Mouse (Mus musculus): Measurements from ENCODE around the gene Gm39566.
"Not testable (repeated sequence)": the region's sequence is repeated elsewhere in the genome, so short reads cannot be mapped to it uniquely, and the experiment has no call there.

Gm39566 gene

DNA sequence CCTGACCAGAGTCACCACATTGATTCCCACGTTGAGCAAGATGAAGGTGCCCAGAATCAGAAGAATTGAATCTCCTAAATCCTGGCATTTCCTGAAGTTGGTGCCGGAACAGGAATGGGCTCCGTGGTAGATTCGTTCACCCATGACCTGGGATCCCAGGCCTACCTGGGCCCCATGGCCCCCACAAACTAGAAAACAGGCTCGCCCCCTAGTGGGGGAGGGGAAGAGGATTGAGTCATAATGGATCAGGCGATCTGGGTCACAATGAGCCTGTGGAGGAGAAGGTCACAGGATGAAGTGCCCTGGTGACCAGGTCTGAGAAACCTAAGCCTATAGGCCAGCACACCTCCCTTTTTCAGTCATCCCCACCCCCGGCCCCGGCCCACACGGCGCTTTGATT, at the start of gene Gm39566:
Gm39566 (minus strand) TSS at position 144 of the 400 bp plus-strand sequence.
- in situ Hi-C loops (cut with MboI): no loop called here

DNA sequence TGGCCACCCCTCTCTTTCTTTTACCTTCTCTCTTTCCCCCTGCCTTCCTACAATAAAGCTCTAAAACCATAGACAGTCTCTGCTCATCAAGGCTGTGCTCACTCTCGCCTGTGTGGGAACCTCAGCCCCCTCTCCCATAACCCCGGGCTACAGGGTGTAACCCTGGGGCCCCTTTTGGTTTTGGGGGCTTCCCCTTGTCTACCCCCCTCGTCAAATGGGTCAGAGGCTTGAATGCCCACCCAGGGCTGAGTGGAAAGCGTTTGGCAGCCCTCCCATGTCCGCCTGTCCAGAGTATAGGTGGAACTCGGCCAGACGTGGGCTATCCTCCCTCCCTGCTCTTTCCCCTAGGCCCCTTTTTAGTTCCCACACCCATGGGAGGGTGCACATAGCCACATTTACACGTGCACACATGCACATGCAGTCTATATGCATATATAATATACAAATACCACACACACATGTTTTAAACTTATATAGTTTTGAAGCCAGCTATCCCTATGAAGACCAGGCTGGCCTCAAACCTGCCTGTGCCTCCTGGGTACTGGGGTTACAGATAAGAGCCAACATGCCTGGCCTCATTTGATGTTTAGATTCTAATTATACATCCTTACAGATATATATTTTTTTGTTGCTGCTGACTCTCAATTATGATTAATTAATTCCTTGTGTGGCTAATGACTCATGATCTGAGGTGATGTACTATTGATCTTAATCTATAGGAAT, 49.2 kb upstream of the Gm39566 start:
- in situ Hi-C loops (cut with MboI): no loop called here

DNA sequence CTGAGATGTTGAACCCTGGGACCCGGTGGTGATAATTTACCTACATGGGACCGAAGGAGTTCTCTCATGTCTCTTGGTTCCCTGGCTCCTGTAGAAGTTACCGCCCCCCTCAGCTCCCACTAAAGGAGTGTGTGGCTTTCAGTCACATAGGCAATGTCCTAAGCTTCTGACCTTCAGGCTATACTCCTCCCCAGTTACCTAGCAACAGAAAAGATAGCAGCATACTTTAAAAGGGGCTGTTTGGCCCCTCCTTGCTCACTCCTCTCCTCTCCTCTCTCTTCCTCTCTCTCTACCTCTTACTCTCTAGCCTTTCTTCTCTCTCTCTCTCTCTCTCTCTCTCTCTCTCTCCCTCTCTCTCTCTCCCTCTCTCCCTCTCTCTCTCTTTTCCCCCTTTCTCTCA, 48.6 kb upstream of the Gm39566 start:
- in situ Hi-C loops (cut with MboI): not testable (repeated sequence)

DNA sequence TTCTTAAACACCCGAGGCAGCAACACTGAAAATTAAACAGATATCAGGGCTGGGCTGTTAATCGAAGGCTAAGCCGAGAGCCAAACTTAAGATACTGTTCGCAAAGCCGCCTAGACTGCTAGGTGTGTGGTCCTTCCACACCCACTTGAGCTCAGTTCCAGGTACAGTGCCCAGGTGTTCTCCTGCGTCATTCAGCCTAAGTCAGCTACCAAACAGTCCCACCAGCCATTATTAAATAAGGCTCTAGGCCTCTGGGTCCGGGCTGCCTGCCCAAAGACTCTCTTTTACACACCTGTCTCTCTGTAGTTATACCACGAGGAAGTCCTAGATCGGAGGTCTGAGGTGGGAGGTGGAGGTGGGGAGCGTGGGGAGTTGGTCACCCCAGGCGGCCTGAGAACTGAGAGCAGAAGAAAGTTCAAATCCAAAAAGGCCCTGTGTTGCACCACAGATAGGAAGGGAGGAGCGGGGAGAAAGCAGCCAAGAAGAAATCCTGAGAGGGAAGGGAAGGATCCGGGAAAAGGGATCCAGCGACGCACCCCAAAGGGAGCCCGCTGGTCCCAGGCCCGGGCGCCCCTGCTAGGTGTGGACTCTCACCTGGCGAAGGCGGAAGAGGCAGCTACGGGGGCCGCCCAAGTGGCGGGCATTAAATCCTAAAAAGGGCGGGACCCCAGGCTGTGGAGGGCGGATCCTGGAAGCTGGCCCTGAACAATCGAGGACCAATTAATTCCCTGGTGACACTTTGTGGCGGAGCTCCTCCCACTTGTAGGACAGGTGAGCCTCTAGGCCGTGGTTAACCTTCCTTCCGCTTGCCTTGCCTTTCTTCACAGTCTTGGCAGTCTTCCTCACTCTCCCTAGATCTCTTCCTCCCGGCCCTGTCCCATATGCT, 43.3 kb upstream of the Gm39566 start, which contains the start of gene Tnk1:
Tnk1 (minus strand) TSS at position 618 of the 886 bp plus-strand sequence.
- in situ Hi-C loops (cut with MboI): no loop called here

DNA sequence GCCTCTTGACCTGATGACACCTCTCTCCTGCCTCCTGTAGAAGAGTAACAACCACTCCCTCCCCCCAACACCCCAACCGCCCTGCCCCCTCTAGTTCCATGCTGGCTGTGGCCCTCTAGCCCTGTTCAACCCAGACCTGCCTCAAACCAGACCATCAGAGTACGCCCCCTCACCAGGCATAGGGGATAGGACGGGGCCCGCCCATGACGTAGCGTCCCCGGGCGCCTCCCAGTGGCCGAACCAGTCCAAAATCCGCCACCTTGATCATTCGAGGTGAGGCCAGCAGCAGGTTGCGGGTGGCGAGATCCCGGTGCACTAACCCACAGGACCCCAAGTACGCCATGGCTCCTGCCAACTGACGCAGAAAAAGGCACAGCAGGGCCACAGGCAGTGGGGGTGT, 40.2 kb upstream of the Gm39566 start:
- in situ Hi-C loops (cut with MboI): no loop called here

DNA sequence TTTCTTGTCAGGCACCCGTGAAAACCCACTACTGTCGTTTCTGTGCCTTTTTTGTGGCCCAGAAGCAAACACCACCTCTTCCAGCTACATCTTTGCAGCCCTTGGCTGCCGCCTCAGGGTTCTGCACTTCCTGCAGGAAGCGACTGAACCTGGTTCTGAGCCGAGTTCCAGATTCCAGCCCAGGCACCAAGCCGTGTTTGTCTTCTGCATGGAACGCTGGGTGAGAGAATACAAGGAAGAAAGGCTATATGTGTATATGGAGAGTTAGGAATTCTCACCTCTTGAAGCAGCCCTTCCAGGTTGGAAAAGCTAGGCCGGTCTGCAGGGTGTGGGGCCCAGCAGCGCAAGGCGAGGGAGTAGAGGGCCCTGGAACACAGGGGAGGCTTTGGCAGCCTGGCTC, 39.6 kb upstream of the Gm39566 start:
- in situ Hi-C loops (cut with MboI): no loop called here

DNA sequence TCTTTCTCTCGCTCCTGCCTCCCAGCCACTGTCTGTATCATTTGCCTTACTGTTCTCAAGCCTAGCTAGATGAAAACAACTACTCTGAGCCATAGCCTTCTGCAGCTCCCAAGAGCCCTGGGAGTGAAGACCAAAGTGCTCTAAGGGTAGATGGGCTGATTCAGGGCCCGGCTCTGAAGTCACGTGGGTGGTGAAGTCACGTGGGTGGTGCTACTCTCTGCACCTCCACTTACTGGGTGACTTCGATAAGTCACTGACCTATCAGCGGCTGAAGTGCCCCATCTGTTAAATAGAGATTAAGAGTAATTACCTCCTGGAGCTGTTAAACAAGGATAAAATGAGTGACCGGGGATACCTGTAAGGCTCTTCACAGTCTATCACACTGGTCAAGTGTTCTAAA, 38.9 kb upstream of the Gm39566 start:
- in situ Hi-C loops (cut with MboI): no loop called here

DNA sequence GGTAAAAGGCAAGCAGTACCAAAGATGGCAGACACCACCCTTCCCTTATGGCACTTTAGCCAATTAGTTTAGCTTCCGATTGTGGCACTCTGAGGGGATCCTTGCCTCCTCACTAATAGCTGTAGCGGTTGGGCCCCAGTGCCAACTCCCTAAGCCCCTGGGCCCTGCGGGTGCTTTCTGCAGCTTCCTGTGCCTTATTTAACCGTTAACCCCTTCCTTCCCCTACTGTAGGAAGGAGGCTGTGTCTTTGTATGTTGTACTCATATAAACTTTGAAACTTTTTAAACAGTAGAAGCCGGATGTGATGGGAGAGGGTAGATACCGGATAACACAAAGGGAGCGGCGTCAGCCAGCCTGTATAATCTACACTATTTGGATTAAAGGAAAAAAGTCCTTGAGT, 35.7 kb upstream of the Gm39566 start:
- in situ Hi-C loops (cut with MboI): no loop called here

DNA sequence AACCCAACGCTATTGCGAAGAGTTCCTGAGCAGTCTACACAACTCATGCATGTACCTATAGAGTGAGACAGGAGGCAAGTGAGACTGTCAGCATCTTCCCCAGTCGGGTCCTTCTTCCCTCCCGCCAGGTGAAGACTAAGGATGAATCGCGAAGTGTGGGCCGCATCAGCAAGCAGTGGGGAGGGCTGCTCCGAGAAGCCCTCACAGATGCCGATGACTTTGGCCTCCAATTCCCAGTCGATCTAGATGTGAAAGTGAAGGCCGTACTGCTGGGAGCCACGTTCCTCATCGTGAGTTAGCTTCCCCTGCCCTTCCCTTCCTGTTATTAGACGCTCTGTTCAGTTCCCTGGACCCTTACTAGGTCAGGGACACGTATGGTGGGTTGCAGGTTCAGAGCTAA, 34.8 kb upstream of the Gm39566 start:
- in situ Hi-C loops (cut with MboI): no loop called here

DNA sequence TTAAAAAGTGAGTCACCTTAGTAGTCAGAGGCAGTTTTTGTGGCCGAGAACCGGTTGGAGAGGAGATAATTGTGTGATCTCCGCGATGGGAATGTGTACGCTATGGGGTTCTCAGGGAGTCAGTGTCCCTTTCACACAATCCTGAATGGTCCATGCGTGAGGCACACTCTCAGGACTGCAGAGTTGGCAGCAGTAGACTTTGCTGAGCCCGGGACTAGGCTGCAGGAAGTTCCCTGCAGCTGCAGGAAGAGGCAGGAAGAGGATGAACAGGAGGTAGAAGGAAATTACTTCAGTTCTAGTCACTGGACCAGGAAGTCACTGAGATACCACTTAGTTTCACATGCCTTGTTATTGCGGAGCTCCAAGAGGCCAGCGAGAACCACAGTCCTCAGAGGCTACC, 34.0 kb upstream of the Gm39566 start:
- in situ Hi-C loops (cut with MboI): no loop called here

DNA sequence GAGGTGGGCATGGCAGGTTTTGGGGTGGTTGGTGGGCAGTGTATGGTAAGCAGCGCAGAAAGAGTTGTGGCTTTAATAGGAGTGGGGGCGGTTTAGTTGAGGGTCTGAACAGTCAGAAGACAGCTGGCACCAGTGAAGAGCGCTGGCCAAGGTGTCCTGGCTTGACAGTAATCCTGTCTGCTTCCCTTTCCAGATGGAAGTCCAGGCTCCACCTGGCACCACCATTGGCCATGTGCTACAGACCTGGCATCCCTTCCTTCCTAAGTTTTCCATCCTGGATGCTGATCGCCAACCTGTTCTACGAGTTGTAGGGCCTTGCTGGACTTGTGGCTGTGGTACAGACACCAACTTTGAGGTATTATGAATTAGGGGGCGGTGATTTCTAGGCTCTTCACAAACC, 32.9 kb upstream of the Gm39566 start:
- in situ Hi-C loops (cut with MboI): no loop called here

DNA sequence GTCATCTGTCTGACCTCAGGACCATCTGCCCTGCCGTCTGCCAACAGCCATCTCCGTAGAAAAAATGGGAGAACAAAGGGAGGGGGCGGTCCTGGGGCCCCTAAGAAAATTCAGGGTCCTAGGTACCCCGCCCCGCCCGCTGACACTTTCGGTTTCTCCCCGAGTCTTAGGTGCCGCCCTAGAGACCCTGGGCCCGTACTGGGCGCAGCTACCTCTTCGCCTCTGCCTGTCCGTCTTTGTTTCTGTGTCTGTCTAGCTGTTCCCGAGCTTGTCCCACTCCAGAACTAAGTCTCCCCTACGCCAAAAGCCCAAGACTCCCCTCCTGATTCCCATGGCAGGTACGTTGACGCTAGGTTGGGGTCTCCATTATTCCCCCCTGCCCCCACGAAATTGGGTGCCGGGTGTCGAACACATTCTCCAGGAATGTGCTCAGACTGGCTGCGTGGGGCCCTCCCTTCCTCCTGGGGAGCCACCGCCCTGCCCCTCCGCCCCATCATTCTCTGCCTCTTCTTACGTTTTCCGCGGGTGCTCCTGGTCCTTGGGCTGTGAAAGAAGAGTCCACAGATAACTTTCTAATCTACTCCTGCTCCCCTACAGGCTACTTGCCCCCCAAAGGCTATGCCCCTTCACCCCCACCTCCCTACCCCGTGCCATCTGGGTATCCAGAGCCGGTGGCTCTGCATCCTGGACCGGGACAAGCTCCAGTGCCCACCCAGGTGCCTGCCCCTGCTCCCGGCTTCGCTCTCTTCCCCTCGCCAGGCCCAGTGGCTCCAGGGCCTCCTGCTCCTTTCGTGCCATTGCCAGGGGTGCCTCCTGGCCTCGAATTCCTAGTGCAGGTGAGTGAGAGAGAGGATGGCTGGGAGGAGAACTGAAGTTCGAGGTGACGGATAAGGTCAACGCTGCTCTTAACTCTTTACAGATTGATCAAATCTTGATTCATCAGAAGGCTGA, 31.9 kb upstream of the Gm39566 start:
- in situ Hi-C loops (cut with MboI): no loop called here

DNA sequence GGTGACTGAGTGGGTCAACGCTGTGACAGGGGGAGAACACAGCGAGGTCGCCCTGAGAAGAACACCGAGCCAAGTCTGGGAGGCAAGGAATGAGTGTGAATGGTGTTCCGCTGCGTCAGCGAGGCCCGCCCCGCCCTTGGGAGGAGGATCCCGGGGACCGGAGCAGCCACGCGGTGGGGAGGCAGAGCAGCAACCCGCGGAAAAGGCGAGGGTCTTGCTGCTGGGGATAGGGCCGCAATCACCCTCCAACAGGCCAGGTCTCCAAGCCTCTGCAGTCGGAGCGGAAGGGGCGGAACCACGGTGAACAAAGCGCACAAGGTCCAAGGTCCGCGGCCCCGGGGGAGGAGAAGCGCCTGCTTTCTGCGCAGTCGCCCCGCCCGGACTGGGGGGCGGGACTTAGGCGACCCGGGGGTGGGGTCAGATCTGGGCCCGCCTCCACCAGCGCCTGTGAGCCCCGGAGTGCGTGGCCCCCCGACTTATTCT, 31.1 kb upstream of the Gm39566 start, which contains the start of gene Plscr3:
Plscr3 (plus strand) TSS at position 179 of the 483 bp plus-strand sequence.
- in situ Hi-C loops (cut with MboI): no loop called here

DNA sequence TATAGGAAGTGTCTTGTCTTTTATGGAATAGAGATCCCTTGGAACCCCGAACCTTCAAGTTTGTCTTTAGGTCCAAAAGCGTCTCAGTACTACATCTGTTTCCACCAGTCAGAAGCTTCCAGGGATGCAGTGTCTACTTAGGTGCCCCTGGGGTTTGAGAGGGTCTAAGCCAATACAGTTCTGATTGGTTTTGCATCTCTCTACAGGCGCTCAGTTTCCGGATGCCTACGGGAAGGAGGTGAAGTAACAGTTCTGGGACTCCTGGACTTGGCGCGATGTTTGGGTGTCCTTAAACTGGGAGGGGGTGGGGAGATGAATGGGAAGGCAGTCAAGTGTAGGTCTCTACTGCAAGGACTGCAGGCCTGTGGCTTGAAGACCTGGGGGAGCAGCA, 23.6 kb upstream of the Gm39566 start:
- in situ Hi-C loops (cut with MboI): no loop called here

DNA sequence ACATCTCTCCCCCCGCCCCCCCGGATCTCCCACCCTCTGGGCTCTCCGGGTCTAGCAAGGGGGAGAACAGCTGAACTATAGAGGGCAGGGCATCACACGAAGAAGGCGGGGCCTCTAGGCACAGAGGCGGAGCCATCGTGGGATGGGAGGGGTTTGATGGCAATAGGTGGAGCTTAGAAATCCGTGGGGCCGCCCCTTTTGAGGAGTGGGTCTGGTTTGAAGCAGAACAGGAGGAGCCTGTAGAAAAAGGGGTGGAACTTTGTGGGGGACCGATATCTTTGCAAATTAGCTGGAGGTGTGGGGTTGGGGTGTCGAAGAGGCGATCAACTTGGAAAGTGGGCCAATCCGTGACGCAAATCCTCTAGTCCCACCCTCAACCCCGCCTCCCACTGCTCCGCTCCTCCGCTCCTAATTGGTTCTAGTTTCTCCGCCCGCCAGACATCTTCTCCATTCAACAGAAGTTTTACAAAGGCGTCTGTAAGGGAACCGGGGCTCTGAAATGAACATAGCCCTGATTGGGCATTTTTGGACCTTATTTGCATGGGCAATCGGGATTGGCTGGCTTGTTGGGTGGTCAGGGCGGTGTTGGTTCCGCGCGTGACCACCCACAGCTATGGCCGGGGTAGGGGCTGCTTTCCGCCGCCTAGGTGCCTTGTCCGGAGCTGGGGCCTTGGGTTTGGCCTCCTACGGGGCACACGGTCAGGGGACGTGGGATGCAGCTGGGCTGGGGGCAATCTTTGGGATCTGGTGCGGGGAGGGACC, 23.0 kb upstream of the Gm39566 start, which contains the start of gene Tmem256:
Tmem256 (plus strand) TSS at position 563 of the 762 bp plus-strand sequence.
- in situ Hi-C loops (cut with MboI): no loop called here

DNA sequence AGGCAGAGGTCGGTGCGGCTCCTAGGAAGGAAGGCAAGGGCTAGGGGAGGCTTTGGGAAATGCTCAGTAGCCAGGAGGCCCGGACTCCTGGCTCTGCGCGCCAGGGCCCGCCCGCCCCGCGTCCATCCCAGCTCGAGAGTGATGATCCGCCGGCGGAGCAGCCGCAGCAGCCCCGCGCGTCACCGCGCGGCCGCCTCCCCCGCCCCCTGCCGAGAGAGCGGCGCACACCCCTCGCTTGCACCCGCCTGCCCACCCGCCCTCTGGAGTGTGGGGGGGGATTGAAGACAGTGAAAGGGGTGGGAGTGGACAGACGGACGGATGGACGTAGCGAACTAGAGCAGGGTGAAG, 22.5 kb upstream of the Gm39566 start, which contains the start of gene Nlgn2:
Nlgn2 (minus strand) TSS at position 181 of the 348 bp plus-strand sequence.
- in situ Hi-C loops (cut with MboI): no loop called here

DNA sequence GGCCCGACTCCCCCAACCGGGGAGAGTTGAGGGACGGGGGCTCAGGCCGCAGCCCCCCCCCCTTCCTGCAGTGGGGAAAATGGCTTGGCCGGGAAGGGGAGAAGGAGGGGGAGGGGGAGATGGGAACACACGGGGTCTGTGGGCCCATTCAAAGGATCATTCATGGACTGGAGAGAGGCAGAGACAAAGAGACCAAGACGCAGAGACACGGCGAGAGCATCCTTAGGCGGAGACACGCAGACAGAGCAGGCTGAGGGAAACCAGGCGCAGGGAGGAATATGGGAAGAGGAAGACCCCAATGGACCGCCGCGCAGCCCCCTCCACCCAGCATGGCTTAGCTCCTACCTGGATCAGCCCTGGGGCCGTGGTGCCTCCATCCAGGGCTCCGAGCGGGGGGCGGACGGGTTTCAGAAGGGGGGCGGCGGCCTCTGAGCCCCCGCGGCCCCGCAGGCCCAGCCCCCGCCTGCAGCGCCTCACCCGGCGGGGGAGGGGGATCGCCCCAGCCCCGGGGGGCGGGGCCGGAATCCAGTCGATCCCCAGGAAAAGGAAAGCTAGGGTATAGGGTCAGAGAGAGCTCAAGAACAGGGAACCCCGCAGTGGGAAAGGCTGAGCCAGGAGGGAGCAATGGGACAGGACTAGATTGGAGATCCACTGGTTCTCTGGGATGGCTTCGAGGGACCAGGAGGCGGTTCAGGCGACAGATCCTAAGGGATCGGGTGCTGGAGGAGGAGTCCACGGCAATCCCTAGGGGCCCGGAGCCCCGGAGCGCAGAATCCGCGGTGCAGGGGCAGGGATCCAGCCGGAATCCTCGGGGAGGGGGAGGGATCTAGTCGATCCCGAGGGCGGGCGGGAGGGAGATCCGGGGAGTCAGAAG, 21.8 kb upstream of the Gm39566 start:
- in situ Hi-C loops (cut with MboI): no loop called here

DNA sequence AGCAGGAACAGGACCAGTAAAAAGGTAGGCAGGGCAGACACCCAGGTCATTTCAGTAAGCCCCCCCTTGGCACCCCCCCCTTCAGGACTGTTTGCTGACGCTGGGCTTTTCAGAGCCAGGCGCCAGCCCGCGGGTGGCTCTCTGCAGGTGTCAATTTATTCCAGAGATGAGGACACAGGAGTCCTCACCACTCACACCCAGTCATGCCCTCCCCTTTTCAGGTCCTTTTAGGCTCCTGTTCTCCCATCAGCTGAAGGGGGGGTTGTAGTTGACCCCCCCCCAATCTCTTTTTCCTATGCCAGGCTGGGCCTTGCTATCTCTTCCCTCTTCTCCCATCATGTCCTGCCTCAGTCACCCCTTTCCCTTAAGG, 20.9 kb upstream of the Gm39566 start:
- in situ Hi-C loops (cut with MboI): no loop called here

DNA sequence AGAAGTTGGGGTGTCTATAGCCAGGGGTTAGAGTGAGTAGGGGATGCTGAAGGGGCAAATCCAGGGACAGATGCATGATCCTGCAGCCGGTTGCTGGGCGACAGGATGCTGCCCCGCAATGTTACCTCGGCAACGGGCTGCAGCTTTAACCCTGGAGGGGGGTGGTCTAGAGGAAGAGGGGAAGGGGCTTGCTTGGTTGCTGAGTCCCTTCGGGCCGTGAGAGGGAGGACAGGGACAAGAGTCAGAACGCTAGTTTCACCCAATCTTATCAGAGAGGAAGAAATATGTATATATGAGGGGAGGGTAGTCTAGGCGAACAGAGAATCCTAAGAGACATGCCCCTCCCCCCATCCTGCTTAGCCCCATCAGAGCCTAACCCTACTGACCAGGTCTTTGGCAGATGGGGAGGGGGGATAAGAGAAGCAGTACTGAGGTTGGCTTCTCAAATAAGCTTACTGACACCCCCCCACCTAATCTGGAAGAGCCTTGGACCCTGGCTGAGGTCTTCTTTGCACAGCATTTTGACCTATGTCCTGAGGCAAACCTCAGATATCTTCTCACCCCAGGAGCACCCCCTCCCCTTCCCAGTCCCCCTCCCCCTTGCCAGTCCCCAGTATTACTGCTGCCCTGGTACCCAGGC, 20.3 kb upstream of the Gm39566 start:
- in situ Hi-C loops (cut with MboI): no loop called here
